Mouse (Mus musculus): ENCODE measurements around the gene Rad51b. TPM values are rescaled to one million over a fixed set of nuclear protein-coding genes. Genes with fewer than 3 reads are reported as not detected.

Gene Rad51b
- total and polyA plus RNA-seq, 3 experiments, result 0.47 to 0.50 (median 0.49) TPM

GRCm38 (mm10) chr12:79574159-79575040 lies 277.3 kb downstream of the Rad51b start:
- intact Hi-C loops (cut with DNase I), result no loop called here
- Histone ChIP-seq H3K9ac (ENCODE audit: low read depth, low read length) (no peak overlapping the region), H3K79me2 (replicated peaks; ENCODE audit: control insufficient read depth, insufficient read depth, low read length) (no peaks in the 10 kb centered on the region), H3K4me3 (no peak overlapping the region), H3K27ac (no peak overlapping the region), H3K4me1 (ENCODE audit: control insufficient read depth, insufficient read depth, low read length) (no peaks in the 10 kb centered on the region), H3K36me3 (ENCODE audit: control insufficient read depth, insufficient read depth, low read length) (no peaks in the 10 kb centered on the region), H3K27me3 (ENCODE audit: control insufficient read depth, insufficient read depth, low read length) (no peaks in the 10 kb centered on the region)
- DNase-seq, result no peak
- 79% methylated on average over 6 of the region's 6 CpGs for WGBS
- no peak for TF ChIP-seq POLR2A (IDR thresholded peaks at IDR 0.05; ENCODE audit: insufficient read depth, low read depth, low read length)
- TF ChIP-seq EP300 (IDR thresholded peaks at IDR 0.05; ENCODE audit: insufficient read depth, low read depth, low read length), result no peak
- no peak for TF ChIP-seq CTCF (IDR thresholded peaks at IDR 0.05)

- TF ChIP-seq EP300 (IDR thresholded peaks at IDR 0.05; ENCODE audit: insufficient read depth, low read depth, low read length) (no peak), CTCF (IDR thresholded peaks at IDR 0.05) (no peak), POLR2A (IDR thresholded peaks at IDR 0.05; ENCODE audit: insufficient read depth, low read depth, low read length) (no peak)
- Histone ChIP-seq H3K27me3 (ENCODE audit: control insufficient read depth, insufficient read depth, low read length) (no peaks in the 10 kb centered on the region), H3K4me3 (no peak overlapping the region), H3K79me2 (replicated peaks; ENCODE audit: control insufficient read depth, insufficient read depth, low read length) (no peaks in the 10 kb centered on the region), H3K27ac (no peak overlapping the region), H3K36me3 (ENCODE audit: control insufficient read depth, insufficient read depth, low read length) (no peaks in the 10 kb centered on the region), H3K9ac (ENCODE audit: low read depth, low read length) (no peak overlapping the region), H3K4me1 (ENCODE audit: control insufficient read depth, insufficient read depth, low read length) (peaks cover 3% of the 10 kb centered on the region)
- DNase-seq, result no peak
- intact Hi-C loops (cut with DNase I), result no loop called here
- WGBS, result 87% methylated on average over 7 of the region's 7 CpGs
Observed at GRCm38 (mm10) chr12:79575041-79575541, 278.0 kb downstream of the Rad51b start.

- TF ChIP-seq EP300 (IDR thresholded peaks at IDR 0.05; ENCODE audit: insufficient read depth, low read depth, low read length) (no peak), POLR2A (IDR thresholded peaks at IDR 0.05; ENCODE audit: insufficient read depth, low read depth, low read length) (no peak), CTCF (IDR thresholded peaks at IDR 0.05) (no peak)
- 85% methylated on average over 2 of the region's 2 CpGs for WGBS
- Histone ChIP-seq H3K9ac (ENCODE audit: low read depth, low read length) (no peak overlapping the region), H3K27ac (no peak overlapping the region), H3K4me3 (no peak overlapping the region), H3K36me3 (ENCODE audit: control insufficient read depth, insufficient read depth, low read length) (no peaks in the 10 kb centered on the region), H3K27me3 (ENCODE audit: control insufficient read depth, insufficient read depth, low read length) (no peaks in the 10 kb centered on the region), H3K79me2 (replicated peaks; ENCODE audit: control insufficient read depth, insufficient read depth, low read length) (no peaks in the 10 kb centered on the region), H3K4me1 (ENCODE audit: control insufficient read depth, insufficient read depth, low read length) (peaks cover 3% of the 10 kb centered on the region)
- intact Hi-C loops (cut with DNase I), result no loop called here
- DNase-seq, result no peak
Observed at GRCm38 (mm10) chr12:79577525-79577924, 280.4 kb downstream of the Rad51b start.

GRCm38 (mm10) chr12:79579018-79579585 lies 282.0 kb downstream of the Rad51b start:
- Histone ChIP-seq H3K4me1 (ENCODE audit: control insufficient read depth, insufficient read depth, low read length) (peaks cover 3% of the 10 kb centered on the region), H3K4me3 (no peak overlapping the region), H3K27ac (peak overlapping the region; percentile 5), H3K27me3 (ENCODE audit: control insufficient read depth, insufficient read depth, low read length) (no peaks in the 10 kb centered on the region), H3K9ac (ENCODE audit: low read depth, low read length) (no peak overlapping the region), H3K36me3 (ENCODE audit: control insufficient read depth, insufficient read depth, low read length) (no peaks in the 10 kb centered on the region), H3K79me2 (replicated peaks; ENCODE audit: control insufficient read depth, insufficient read depth, low read length) (no peaks in the 10 kb centered on the region)
- intact Hi-C loops (cut with DNase I), result no loop called here
- TF ChIP-seq POLR2A (IDR thresholded peaks at IDR 0.05; ENCODE audit: insufficient read depth, low read depth, low read length), result no peak
- TF ChIP-seq EP300 (IDR thresholded peaks at IDR 0.05; ENCODE audit: insufficient read depth, low read depth, low read length), result no peak
- no peak for TF ChIP-seq CTCF (IDR thresholded peaks at IDR 0.05)
- WGBS, result 56% methylated on average over 6 of the region's 6 CpGs
- DNase-seq, result peak in 1 of 2 experiments; percentile 31

- TF ChIP-seq CTCF (IDR thresholded peaks at IDR 0.05) (no peak), EP300 (IDR thresholded peaks at IDR 0.05; ENCODE audit: insufficient read depth, low read depth, low read length) (no peak), POLR2A (IDR thresholded peaks at IDR 0.05; ENCODE audit: insufficient read depth, low read depth, low read length) (no peak)
- peak in 1 of 2 experiments; percentile 20 for DNase-seq
- 60% methylated on average over 6 of the region's 6 CpGs for WGBS
- no peaks in the 10 kb centered on the region for H3K27me3 ChIP-seq (ENCODE audit: control insufficient read depth, insufficient read depth, low read length)
- no peak overlapping the region for H3K9ac ChIP-seq (ENCODE audit: low read depth, low read length)
- no peaks in the 10 kb centered on the region for H3K79me2 ChIP-seq (replicated peaks; ENCODE audit: control insufficient read depth, insufficient read depth, low read length)
- H3K4me1 ChIP-seq (ENCODE audit: control insufficient read depth, insufficient read depth, low read length), result peaks cover 3% of the 10 kb centered on the region
- H3K27ac ChIP-seq, result peak overlapping the region; percentile 26
- H3K4me3 ChIP-seq, result no peak overlapping the region
- no peaks in the 10 kb centered on the region for H3K36me3 ChIP-seq (ENCODE audit: control insufficient read depth, insufficient read depth, low read length)
- intact Hi-C loops (cut with DNase I), result no loop called here
Observed at GRCm38 (mm10) chr12:79579837-79580236, 282.8 kb downstream of the Rad51b start.

All from heart, adult 2 months (tissue).